Mouse (Mus musculus) ES-Bruce4 (cell line): ENCODE results near the gene Bend5. TPM values are rescaled to one million over a fixed set of nuclear protein-coding genes. Genes with fewer than 3 reads are reported as not detected.
A peak's percentile ranks its signal among the peaks of the same experiment; 100 is the strongest.

Experiments
- H3K27ac ChIP-seq: 2 replicates; pipeline ENCODE4 v1.5.1; 2012; ENCODE audit warnings: low read length, inconsistent platforms; ENCODE audit not compliant: insufficient read depth
- H3K27me3 ChIP-seq: 2 replicates; pipeline ENCODE4 v1.6.1; 2012; ENCODE audit warnings: mild to moderate bottlenecking, low read length, inconsistent platforms; ENCODE audit not compliant: control insufficient read depth, poor library complexity, insufficient read depth, severe bottlenecking
- H3K36me3 ChIP-seq: 2 replicates; pipeline ENCODE4 v1.6.1; 2012; ENCODE audit warnings: inconsistent platforms, mild to moderate bottlenecking, low read length, moderate library complexity; ENCODE audit not compliant: control insufficient read depth, poor library complexity, insufficient read depth, severe bottlenecking
- H3K4me1 ChIP-seq: one replicate; pipeline ENCODE4 v1.8.1; 2011; ENCODE audit warnings: low read length; ENCODE audit not compliant: control insufficient read depth, insufficient read depth
- H3K4me3 ChIP-seq: 2 replicates; pipeline ENCODE4 v1.5.1; 2011; ENCODE audit warnings: low read depth, mild to moderate bottlenecking, low read length
- H3K9ac ChIP-seq: 2 replicates; pipeline ENCODE4 v1.6.1; 2012; ENCODE audit warnings: low read depth, mild to moderate bottlenecking, inconsistent platforms; ENCODE audit not compliant: poor library complexity, severe bottlenecking
- H3K9me3 ChIP-seq: replicated peaks from 2 replicates; pipeline ENCODE4 v1.6.1; 2012; ENCODE audit warnings: mild to moderate bottlenecking, low read length, inconsistent platforms; ENCODE audit not compliant: control insufficient read depth, poor library complexity, insufficient read depth, severe bottlenecking
- CTCF ChIP-seq: IDR thresholded peaks from one replicate; pipeline ENCODE4 v1.8.1; 2011; ENCODE audit warnings: low read depth, low read length
- EP300 ChIP-seq: IDR thresholded peaks from 2 replicates; pipeline ENCODE4 v1.6.1; 2011; ENCODE audit warnings: low read depth, low read length; ENCODE audit not compliant: insufficient read depth
- POLR2A ChIP-seq: IDR thresholded peaks from one replicate; pipeline ENCODE4 v1.8.1; 2011; ENCODE audit warnings: low read length; ENCODE audit not compliant: insufficient read depth
- polyA plus RNA-seq: library from polyadenylated mRNA; stranded (reverse); fragments of >200 nt; gene quantifications from 2 replicates; pipeline ENCODE4 v1.2.4, GENCODE M21; 2011; ENCODE audit warnings: low read depth; ENCODE audit not compliant: missing spikeins, insufficient read depth, insufficient read length

Gene Bend5
- polyA plus RNA-seq, result 2.7 and 4.0 TPM in 2 replicates

DNA sequence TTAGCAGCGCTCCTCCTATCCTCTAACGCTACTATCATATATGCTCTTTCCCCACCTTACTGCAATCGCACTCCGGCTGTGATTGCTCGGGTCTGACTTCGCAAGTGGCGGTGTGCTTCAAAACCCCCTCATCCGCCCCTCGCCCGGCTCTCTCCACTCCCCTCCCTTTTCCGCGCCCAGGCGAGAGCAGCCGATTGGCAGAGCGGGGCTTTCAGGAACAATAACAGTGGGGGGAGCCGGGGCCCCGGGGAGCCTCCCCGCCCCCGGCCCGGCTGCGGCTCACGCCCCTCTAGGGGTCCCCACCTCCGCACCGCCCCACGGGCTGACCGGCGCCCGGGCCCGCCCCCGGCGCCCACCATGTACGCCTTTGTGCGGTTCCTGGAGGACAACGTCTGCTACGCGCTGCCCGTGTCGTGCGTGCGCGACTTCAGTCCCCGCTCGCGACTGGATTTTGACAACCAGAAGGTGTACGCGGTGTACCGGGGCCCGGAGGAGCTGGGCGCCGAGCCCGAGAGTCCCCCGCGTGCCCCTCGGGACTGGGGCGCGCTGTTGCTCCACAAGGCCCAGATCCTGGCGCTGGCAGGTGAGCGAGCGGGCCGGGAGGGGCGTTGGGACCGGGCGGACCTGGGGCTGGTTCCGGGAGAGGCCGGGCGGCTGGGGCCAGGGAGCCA lies at the start of gene Bend5:
TSS of gene Bend5 (plus strand) at position 189 of the 671 bp plus-strand sequence.
- Histone ChIP-seq H3K4me3 (peak within 1 kb of the TSS; percentile 87), H3K27me3 (no peaks in the 10 kb centered on the region), H3K27ac (peak within 1 kb of the TSS; percentile 25; the same call in 1 of the 2 replicates), H3K9ac (peak within 1 kb of the TSS; percentile 75), H3K9me3 (no peaks in the 10 kb centered on the region), H3K36me3 (no peaks in the 10 kb centered on the region; the same call in 1 of the 2 replicates), H3K4me1 (peaks cover 2% of the 10 kb centered on the region)
- no peak for TF ChIP-seq CTCF
- TF ChIP-seq POLR2A, result peak; percentile 4
- TF ChIP-seq EP300, result no peak

GRCm38 (mm10) chr4:111367771-111368170 lies 47.0 kb upstream of the Bend5 start:
- TF ChIP-seq POLR2A (no peak), EP300 (no peak), CTCF (no peak)
- H3K27ac ChIP-seq, result no peak overlapping the region
- H3K27me3 ChIP-seq, result no peaks in the 10 kb centered on the region

GRCm38 (mm10) chr4:111377159-111377558 lies 37.6 kb upstream of the Bend5 start:
- no peak for TF ChIP-seq EP300
- TF ChIP-seq POLR2A, result no peak
- TF ChIP-seq CTCF, result no peak
- Histone ChIP-seq H3K27ac (no peak overlapping the region), H3K36me3 (no peaks in the 10 kb centered on the region), H3K9me3 (0 out of 2 replicates have a peak, but pooled peaks cover 3% of the 10 kb centered on the region), H3K4me3 (no peak overlapping the region), H3K9ac (no peak overlapping the region), H3K4me1 (no peaks in the 10 kb centered on the region), H3K27me3 (no peaks in the 10 kb centered on the region)

More at GRCm38 (mm10) chr4:111367771-111368170, 47.0 kb upstream of the Bend5 start:
- H3K36me3 ChIP-seq, result no peaks in the 10 kb centered on the region
- no peaks in the 10 kb centered on the region for H3K9me3 ChIP-seq
- no peak overlapping the region for H3K9ac ChIP-seq
- H3K4me1 ChIP-seq, result no peaks in the 10 kb centered on the region
- H3K4me3 ChIP-seq, result no peak overlapping the region

GRCm38 (mm10) chr4:111378071-111378470 lies 36.7 kb upstream of the Bend5 start:
- no peak overlapping the region for H3K27ac ChIP-seq
- H3K4me3 ChIP-seq, result no peak overlapping the region
- TF ChIP-seq POLR2A (no peak), EP300 (no peak), CTCF (no peak)
- no peaks in the 10 kb centered on the region for H3K36me3 ChIP-seq
- no peak overlapping the region for H3K9ac ChIP-seq
- 0 out of 2 replicates have a peak, but pooled peaks cover 3% of the 10 kb centered on the region for H3K9me3 ChIP-seq
- H3K4me1 ChIP-seq, result no peaks in the 10 kb centered on the region
- H3K27me3 ChIP-seq, result no peaks in the 10 kb centered on the region

- Histone ChIP-seq H3K9ac (no peak overlapping the region), H3K36me3 (no peaks in the 10 kb centered on the region), H3K27ac (no peak overlapping the region), H3K27me3 (no peaks in the 10 kb centered on the region), H3K4me1 (no peaks in the 10 kb centered on the region), H3K9me3 (0 out of 2 replicates have a peak, but pooled peaks cover 3% of the 10 kb centered on the region), H3K4me3 (no peak overlapping the region)
- TF ChIP-seq EP300, result no peak
- no peak for TF ChIP-seq CTCF
- no peak for TF ChIP-seq POLR2A
Observed at GRCm38 (mm10) chr4:111383101-111383500, 31.7 kb upstream of the Bend5 start.

- H3K9me3 ChIP-seq, result no peaks in the 10 kb centered on the region
- H3K4me3 ChIP-seq, result no peak overlapping the region
- no peaks in the 10 kb centered on the region for H3K27me3 ChIP-seq
- no peaks in the 10 kb centered on the region for H3K4me1 ChIP-seq
- no peak for TF ChIP-seq POLR2A
- no peak for TF ChIP-seq EP300
- no peak for TF ChIP-seq CTCF
- H3K36me3 ChIP-seq, result no peaks in the 10 kb centered on the region
- H3K9ac ChIP-seq, result no peak overlapping the region
- no peak overlapping the region for H3K27ac ChIP-seq
Observed at GRCm38 (mm10) chr4:111390736-111391135, 24.1 kb upstream of the Bend5 start.
